Mouse (Mus musculus) liver, postnatal 0 days (tissue): ENCODE measurements around the gene Fam174a.

ENCODE experiments used
- CTCF ChIP-seq: sonication (generic); IDR thresholded peaks from 2 replicates; pipeline ENCODE4 v1.5.1; 2016; ENCODE audit warnings: antibody characterized with exemption, low read depth
- EP300 ChIP-seq: IDR thresholded peaks from 2 replicates; pipeline ENCODE4 v1.6.1; 2016; ENCODE audit warnings: antibody characterized with exemption, low read depth, mild to moderate bottlenecking

GRCm38 (mm10) chr1:95314229-95314555 is 769 bp downstream of the Fam174a start:
- TF ChIP-seq CTCF (no peak), EP300 (no peak)
